ENCODE assay signal across 8 mouse cellular contexts in genomic region chr16:37776166-37776859, GRCm38 (mm10). TPM values are rescaled to one million over a fixed set of nuclear protein-coding genes. Genes with fewer than 3 reads are reported as not detected.
A peak's percentile ranks its signal among the peaks of the same experiment; 100 is the strongest.
DNase-seq lines count a peak whose midpoint lies in the region; ATAC-seq and TF ChIP-seq lines count a peak whose summit lies in the region.

No protein-coding gene starts in this region.

- H3K9me3 ChIP-seq in embryonic facial prominence, embryonic 15.5 days (replicated peaks), result no peaks in the 10 kb centered on the region
- H3K9me3 ChIP-seq in intestine, embryonic 15.5 days, result no peaks in the 10 kb centered on the region
- H3K9me3 ChIP-seq in neural tube, embryonic 12.5 days, result no peaks in the 10 kb centered on the region

- H3K27me3 ChIP-seq in embryonic facial prominence, embryonic 15.5 days, result no peaks in the 10 kb centered on the region
- 0 out of 2 replicates have a peak, but pooled peaks cover 2% of the 10 kb centered on the region for H3K27me3 ChIP-seq in intestine, embryonic 15.5 days (replicated peaks)
- H3K27me3 ChIP-seq in neural tube, embryonic 12.5 days (replicated peaks), result no peaks in the 10 kb centered on the region

- H3K27ac ChIP-seq in layer of hippocampus, adult 2 months, result peak overlapping the region; percentile 89
- H3K27ac ChIP-seq in embryonic facial prominence, embryonic 15.5 days (replicated peaks), result peak overlapping the region; percentile 93; the same call in 1 of the 2 replicates
- 0 out of 2 replicates have a peak overlapping the region, but pooled peaks have one; percentile 83 for H3K27ac ChIP-seq in intestine, embryonic 15.5 days
- no peak overlapping the region for H3K27ac ChIP-seq in neural tube, embryonic 12.5 days

- peak overlapping the region; percentile 63 for H3K4me2 ChIP-seq in embryonic facial prominence, embryonic 15.5 days (replicated peaks)
- peak overlapping the region; percentile 74 for H3K4me2 ChIP-seq in intestine, embryonic 15.5 days (replicated peaks)
- peak overlapping the region; percentile 88 for H3K4me2 ChIP-seq in neural tube, embryonic 12.5 days (replicated peaks)

- no peak for DNase-seq in layer of hippocampus, adult 2 months (ENCODE audit: low spot score in 2 of 2)
- DNase-seq in layer of hippocampus, adult 11-12 months (ENCODE audit: low spot score), result no peak
- DNase-seq in urinary bladder, postnatal 4 days (ENCODE audit: low spot score in 2 of 2), result no peak
- no peak for DNase-seq in cerebellum, adult 18-20 months
- DNase-seq in adrenal gland, adult (ENCODE audit: inconsistent age in 2 of 2, low spot score in 1 of 2), result no peak

- H3K4me3 ChIP-seq in layer of hippocampus, adult 2 months, result peak overlapping the region; percentile 95
- H3K4me3 ChIP-seq in embryonic facial prominence, embryonic 15.5 days (replicated peaks), result peak overlapping the region; percentile 89
- H3K4me3 ChIP-seq in intestine, embryonic 15.5 days (replicated peaks), result peak overlapping the region; percentile 68
- H3K4me3 ChIP-seq in neural tube, embryonic 12.5 days, result peak overlapping the region; percentile 64

- H3K36me3 ChIP-seq in embryonic facial prominence, embryonic 15.5 days, result 0 out of 2 replicates have a peak, but pooled peaks cover 6% of the 10 kb centered on the region
- H3K36me3 ChIP-seq in intestine, embryonic 15.5 days, result no peaks in the 10 kb centered on the region
- peaks cover 5% of the 10 kb centered on the region; the same call in 1 of the 2 replicates for H3K36me3 ChIP-seq in neural tube, embryonic 12.5 days

- ATAC-seq in embryonic facial prominence, embryonic 15.5 days (ENCODE audit: insufficient number of reproducible peaks, low FRiP score, low TSS enrichment, low read depth), result peak; percentile 2; the same call in 1 of the 2 replicates
- peak; percentile 34 for ATAC-seq in intestine, embryonic 15.5 days
- peak; percentile 44 for ATAC-seq in neural tube, embryonic 12.5 days (ENCODE audit: low FRiP score, low read depth)

- H3K9ac ChIP-seq in embryonic facial prominence, embryonic 15.5 days, result peak overlapping the region; percentile 79; the same call in 1 of the 2 replicates
- H3K9ac ChIP-seq in intestine, embryonic 15.5 days, result peak overlapping the region; percentile 77
- H3K9ac ChIP-seq in neural tube, embryonic 12.5 days, result peak overlapping the region; percentile 79

- peaks cover 23% of the 10 kb centered on the region for H3K4me1 ChIP-seq in embryonic facial prominence, embryonic 15.5 days
- 0 out of 2 replicates have a peak, but pooled peaks cover 11% of the 10 kb centered on the region for H3K4me1 ChIP-seq in intestine, embryonic 15.5 days (replicated peaks)
- H3K4me1 ChIP-seq in neural tube, embryonic 12.5 days, result peaks cover 20% of the 10 kb centered on the region; the same call in 1 of the 2 replicates

- TF ChIP-seq CTCF in layer of hippocampus, adult 2 months (conservative IDR thresholded peaks at IDR 0.05), result no peak

- WGBS in embryonic facial prominence, embryonic 15.5 days, result 31% methylated on average over 14 of the region's 14 CpGs
- WGBS in intestine, embryonic 15.5 days, result 30% methylated on average over 14 of the region's 14 CpGs
- WGBS in neural tube, embryonic 12.5 days, result 34% methylated on average over 14 of the region's 14 CpGs

RNA-seq across cellular contexts. Expression of gene Fstl1, which starts 0.4 kb away (rescaled TPM):
- 10 to 100 TPM; 34.5 to 41.8 TPM for total RNA-seq in layer of hippocampus, adult 2 months (2021)
- polyA plus RNA-seq in embryonic facial prominence, embryonic 15.5 days (2015; fragmentation: Nextera tagmentation; extraction: Ambion mirVana), result 725 and 741 TPM in 2 replicates
- polyA plus RNA-seq in intestine, embryonic 15.5 days (2015; fragmentation: Nextera tagmentation; extraction: Ambion mirVana), result 232 and 269 TPM in 2 replicates
- polyA plus RNA-seq in neural tube, embryonic 12.5 days (2016; fragmentation: Nextera tagmentation; extraction: Ambion mirVana), result 173 and 175 TPM in 2 replicates
